Mouse (Mus musculus) gastrocnemius, postnatal 36 days (tissue): ENCODE results near the gene Syn3. TPM values are rescaled to one million over a fixed set of nuclear protein-coding genes. Genes with fewer than 3 reads are reported as not detected.
A peak's percentile ranks its signal among the peaks of the same experiment; 100 is the strongest.

Experiments used
- DNase-seq, 2 experiments: peaks; one replicate each; pipeline ENCODE4 v3.0.0; 2022
- intact Hi-C: fragments of 180-260 bp; cut with DNase I; formaldehyde crosslinking; loops from one replicate; pipeline ENCODE4 v1.15.1; 2025
- total RNA-seq, 2 experiments: library from RNA; stranded (reverse); gene quantifications; 2 replicates each; pipeline ENCODE4 v1.2.3; 2021

The Syn3 gene
- total RNA-seq, 2 experiments from 2014 or later: 0.15 to 0.28 TPM

DNA sequence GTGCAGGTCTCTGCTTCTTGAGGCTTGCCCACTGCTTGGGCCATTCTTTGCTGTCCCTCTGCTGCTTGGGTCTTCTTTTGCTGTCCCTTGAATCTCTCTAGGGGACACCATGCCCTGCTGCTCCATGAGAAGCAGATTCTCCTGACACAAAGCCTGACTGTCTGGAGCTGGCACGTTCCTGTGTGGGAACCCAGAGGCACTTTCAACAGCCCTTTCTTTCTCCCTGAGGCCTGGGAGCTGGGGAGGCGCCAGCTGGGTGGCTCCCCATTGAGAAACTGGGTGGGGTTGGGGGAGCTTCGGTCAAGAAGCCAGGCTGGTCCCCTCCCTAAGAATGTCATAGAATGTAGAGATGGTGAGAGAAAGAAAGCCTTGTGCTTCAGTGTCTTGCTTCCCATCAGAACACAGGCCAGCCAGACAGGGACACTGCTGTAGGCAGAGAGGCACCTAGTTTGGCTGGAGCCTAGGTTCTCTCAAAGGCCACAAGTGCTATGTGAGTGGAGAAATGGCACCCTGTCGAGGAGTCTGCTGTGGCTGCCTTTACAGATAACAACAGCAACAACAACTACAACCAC is 304.7 kb downstream of the Syn3 start:
- intact Hi-C loops: no loop called here
- no peak for DNase-seq

DNA sequence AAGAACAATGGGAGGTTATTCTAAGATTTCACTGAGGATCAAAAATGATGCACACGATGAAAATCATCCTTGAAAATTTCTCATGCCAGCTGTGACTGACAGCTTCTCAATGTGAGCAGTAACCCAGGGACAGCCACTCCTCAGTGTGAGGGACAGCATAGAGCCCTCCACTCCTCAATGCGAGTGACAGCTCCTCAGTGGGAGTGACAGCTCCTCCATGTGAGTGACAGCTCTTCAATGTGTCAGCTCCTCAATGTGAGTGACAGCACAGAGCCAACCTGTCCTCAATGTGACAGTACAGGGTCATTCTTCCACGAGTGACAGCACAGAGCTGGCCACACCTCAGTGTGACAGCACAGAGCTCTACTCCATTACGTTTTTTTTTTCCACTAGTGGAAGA is 310.1 kb downstream of the Syn3 start:
- DNase-seq: no peak
- intact Hi-C loops: no loop called here

DNA sequence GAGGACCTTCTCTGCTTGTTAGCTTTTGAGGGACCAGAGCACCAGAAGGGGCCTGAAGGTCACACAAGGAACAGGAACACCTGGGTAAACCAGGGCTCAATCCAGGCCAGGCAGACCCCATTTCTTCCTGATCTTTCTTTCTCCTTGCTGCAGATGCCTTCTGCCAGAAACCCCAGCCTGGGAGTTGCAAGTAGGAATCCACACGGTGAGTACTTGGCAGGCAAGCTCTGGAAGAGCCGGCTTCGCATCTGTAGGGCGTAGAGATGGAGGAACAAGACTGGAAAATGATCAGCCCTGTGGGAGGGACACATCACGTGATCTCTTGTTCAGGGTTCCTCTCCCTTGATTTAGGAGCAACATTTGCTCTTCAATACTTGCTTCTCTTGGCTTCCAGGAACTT is 310.8 kb downstream of the Syn3 start:
- DNase-seq: no peak
- intact Hi-C loops: no loop called here

DNA sequence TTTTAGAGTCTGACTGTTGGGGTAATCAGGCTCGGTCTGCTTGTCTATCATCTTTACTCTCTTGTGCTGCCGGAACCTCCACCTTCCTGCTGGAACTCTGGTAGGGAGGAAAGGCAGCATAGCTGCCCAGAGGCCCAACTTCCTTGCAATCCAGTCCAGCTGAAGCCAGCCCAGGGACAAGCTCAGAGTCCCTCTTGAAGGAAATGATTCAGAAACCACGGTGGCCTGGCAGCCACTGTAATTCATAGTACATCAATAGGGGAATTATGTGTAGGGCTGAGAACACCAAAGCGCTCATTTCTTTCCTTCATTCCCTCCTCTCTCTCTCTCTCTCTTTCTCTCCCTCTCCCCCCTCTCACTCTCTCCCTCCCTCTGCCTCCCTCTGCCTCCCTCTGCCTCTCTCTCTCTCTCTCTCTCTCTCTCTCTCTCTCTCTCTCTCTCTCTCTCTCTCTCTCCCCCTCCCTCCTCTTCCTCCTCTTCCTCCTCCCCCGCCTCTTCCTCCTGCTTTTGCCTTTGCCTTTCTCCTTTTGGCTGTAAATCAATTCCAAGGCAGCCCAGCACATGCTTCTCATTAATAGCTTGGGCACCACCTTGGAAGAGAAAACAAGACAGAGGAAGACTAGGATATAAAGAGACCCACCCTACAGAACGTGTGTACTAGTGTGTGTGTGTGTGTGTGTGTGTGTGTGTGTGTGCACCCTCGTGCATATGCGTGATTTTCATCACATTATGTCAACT is 315.4 kb downstream of the Syn3 start:
- no peak for DNase-seq
- intact Hi-C loops: loop anchor here (2.0 to 5.0 kb wide), 3 partner anchors 113 to 274 kb away; no protein-coding TSS in a partner anchor

DNA sequence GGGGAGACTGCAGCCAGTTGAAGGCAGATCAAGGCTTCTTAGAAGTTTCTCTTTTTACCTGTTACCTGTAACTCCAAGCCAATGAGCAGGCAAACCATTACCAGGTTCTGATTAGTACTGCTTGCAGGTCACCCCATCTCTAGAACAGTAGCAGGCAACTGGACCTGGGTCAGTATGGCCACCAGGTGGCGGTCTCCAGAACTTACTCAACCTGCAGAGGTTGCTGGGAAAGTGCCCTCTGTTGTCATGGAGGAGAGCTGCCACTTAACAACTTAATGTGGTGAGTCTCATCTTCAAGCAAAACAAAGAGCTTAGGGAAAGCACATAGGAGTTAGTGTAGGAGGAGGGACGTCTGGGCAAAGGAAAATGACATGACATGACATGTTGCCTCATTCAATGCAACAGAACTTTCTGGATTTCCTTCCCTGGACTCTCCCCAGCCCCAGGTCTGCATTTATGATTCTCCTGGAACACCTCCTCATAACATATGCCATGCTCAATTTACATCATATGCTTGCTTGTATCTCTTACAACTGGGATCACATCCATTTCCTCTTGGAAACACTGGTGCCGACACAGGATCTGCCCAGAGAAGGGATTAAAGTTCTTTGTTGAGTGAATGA is 316.4 kb downstream of the Syn3 start:
- intact Hi-C loops: loop anchor here (2.0 to 5.0 kb wide), 3 partner anchors 115 to 275 kb away; no protein-coding TSS in a partner anchor
- DNase-seq: peak; percentile 51 to 56

DNA sequence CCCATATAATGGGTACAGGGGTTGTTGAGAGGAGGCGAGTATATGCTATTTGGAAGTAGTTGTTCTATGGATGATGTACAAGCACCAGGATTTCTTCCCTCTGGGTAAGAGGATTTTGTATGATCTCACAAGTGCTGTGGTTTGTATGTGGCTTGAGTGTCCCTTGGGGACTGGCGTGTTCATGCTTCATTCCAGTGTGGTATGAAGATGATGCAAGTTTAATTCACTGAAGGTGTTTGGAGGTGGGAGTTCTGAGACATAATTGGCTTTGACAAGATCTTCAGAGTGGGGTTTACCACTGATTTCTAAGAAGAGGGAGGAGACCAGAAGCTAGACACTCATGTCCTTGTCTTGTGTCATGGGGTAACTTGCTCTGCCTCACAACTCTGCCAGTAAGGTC is 322.3 kb downstream of the Syn3 start:
- no peak for DNase-seq
- intact Hi-C loops: no loop called here

DNA sequence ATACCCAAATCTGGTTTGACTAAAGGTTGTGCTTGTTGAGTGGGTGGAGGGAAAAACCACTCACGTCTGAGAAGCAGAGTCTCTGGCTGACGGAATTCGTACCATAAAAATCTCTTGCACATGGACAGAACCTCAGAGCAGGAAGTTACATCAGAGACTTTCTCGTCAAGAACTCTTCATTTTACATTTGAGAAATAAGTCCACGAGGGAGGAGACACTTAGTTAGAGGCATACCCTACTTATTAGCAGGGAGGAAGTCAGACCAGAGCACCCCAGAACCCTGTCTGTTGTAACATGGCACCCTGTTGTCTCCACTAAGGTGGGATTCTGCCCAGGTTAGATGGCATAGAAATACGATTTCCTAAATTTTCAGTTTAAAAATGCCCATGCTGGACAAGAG is 324.7 kb downstream of the Syn3 start:
- intact Hi-C loops: no loop called here
- DNase-seq: no peak

DNA sequence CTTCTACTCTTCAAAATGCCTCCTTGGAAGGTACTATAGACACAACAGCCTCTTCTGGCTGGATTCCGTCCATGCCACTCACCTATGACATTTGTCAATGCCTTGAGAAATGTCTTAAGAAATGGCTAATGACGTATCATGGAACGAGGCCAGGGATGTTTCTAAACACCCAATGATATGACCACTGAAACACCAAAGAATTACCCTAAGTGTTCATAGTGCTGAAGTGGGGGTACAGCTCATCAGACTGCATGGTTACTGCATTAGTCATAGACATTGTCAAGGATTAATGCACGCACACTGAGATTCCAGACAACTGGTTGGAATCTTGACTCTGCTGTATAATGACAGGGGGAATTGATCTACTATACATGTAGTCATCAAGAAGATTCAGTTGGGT is 325.4 kb downstream of the Syn3 start:
- intact Hi-C loops: no loop called here
- DNase-seq: no peak

DNA sequence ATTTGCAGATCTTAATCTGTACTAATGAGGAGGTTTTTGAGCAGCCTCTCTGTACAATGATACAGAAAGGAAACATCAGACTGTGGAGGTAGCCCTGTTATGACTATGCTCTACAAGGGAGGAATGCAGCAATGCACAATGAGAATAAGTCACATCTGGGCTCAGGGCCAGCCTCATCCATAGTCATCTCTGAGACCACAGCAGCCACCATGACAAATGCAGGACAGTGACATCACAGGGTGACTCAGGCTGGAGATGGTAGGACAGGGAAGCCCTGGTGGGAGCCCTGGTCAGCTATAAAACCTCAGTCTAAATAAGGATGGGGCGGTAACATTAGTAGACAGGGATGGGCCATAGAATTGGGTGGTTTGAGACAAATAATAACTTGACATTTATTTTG is 327.4 kb downstream of the Syn3 start:
- no peak for DNase-seq
- intact Hi-C loops: no loop called here

DNA sequence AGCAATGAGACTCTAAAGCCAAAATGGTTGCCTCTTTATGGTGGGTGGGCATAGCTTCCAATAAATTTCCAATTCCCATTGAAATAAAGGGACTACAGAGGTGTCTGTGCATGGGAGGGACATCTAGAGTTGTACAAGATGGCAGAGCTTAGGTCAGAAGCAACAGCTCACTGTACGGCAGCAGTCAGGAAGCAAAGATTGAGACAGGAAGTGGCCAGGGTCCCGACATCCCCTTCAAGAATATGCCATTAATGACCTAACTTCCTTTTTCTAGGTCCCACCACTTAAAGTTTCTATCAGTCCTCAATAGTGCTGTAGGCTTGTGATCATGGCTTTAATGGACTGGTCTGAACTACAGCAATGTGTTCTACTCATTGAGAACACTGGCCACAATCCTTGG is 330.6 kb downstream of the Syn3 start:
- no peak for DNase-seq
- intact Hi-C loops: no loop called here

DNA sequence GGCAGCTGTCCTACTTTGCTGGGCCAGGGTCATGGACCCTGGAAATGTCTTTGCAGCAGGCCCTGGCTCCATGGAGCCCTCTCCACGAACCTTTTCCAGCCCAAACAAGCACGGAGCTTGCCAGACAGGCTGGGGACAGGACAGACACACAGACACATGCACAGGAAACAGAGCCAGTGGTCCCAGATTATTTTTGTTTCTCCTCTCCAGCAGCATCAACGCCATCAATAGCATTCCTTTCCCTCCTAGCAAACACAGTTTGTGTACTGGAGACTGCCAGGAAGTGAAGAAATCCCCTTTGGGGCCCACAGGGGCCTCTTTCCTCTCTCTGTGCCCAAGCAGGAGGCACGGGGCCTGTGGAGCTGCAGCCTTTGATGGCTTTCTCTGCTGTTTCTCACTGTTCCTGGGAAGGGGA is 331.8 kb downstream of the Syn3 start:
- intact Hi-C loops: no loop called here
- DNase-seq: peak; percentile 47 to 51

DNA sequence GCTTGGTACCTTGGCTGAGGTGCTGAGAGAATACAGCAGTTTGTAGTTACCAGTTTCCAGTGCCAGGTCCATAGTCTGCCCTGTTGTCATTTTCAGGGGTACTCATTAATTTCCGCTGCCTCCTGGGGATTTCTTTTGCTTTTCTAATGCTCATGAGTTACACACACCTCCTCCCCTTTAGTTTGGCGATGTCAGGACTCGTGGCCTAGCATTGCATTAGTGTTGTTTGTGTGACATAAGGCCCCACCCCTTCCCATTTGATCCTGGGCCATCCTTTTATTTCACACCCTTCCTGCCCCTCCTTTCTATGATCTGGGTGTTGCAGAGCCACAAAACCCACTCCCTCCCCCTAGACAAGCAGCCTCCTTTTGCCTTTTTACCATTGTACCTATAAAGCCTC is 334.6 kb downstream of the Syn3 start:
- DNase-seq: no peak

DNA sequence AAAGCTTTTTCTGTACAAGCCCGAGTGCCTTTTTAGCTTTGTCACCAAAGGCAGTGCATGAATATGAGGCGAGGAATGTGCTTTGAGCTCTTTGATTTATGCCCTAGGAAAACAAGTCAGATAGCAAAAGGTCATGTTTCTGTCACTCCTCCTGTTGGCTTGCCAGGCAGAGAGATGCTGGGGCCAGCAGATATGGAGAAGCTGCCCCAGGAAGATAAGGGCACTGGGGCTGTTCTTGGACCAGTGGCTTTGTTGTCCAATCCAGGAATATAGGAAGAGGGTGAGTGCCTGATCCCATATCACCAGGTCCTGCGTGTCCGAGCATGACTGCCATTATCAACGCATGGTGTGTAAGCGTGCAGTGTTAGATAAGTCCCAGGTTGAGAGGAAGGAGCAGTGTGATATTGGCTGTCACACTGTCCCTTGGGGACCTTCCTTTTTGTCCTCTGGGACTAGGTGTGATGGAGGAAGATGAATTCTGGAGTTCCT is 336.9 kb downstream of the Syn3 start:
- intact Hi-C loops: no loop called here
- DNase-seq: no peak

More for the DNA sequence above, 334.6 kb downstream of the Syn3 start:
- intact Hi-C loops: no loop called here

DNA sequence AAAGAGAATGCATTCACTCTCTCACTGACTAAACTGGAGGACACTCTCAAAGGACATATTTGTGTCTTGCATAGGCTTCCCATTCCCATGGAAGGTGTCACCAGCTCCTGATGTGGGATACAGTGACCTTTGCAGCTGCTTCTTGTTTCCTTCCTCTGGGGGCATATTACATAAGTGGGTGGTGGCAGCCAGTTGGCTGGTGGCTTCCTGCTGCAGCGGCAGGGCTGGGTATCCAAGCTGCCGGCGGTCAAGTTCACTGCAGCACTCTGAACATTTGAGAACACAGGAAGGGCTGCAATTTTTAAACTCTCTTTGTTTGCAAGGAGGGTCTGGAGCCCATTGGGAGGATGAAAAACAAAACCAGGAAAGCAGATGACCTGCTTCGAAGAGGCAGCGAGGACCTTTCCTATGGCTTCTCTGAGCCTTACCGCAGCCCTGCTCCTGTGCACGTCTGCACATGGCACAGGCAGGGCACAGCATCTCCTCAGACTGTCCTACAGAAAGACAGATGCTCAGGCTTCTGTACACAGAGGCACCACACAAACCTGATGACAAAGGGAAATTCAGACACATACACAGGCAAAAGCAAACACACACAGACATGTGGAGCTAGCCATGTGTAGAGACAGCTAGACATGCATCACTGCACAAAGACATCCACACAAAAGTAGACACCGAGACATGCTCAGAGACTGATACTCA is 340.3 kb downstream of the Syn3 start:
- intact Hi-C loops: no loop called here
- DNase-seq: no peak

DNA sequence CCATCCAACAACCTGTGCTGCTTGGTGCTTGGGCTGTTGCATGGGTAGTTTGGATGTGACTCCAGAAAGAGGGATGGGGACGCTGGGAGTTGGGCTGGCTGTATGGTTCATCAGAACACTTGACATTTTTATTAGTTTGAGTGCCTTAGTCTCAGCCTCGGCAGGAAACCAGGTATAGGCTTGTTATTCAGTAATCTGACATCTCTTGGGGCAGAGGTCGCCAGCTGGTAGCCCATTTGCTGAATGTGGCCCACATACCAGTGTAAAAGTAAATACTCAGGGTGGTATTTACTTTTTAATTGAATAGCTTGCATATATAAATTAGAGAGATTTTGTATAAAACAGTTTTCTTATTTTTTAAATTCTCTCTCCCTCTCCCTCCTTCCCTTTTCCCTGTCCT is 343.4 kb downstream of the Syn3 start:
- intact Hi-C loops: no loop called here
- no peak for DNase-seq

DNA sequence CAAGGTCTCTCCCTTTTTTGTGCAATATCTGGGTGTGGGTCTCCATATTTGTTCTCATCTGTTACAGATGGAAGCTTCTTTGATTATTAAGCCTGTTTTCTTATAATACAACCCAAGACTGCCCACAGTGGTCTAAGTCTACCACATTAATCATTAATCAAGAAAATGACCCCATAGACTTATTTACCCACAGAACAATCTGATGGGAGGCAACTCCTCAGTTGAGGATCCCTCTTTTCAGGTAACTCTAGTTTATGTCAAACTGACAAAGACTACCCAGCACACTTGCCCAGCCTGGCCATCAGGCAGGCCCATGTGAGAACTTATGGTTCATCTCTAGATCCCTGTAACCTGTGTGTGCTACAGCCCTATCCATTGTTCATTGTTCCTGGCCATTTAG is 345.5 kb downstream of the Syn3 start:
- DNase-seq: no peak
- intact Hi-C loops: no loop called here

DNA sequence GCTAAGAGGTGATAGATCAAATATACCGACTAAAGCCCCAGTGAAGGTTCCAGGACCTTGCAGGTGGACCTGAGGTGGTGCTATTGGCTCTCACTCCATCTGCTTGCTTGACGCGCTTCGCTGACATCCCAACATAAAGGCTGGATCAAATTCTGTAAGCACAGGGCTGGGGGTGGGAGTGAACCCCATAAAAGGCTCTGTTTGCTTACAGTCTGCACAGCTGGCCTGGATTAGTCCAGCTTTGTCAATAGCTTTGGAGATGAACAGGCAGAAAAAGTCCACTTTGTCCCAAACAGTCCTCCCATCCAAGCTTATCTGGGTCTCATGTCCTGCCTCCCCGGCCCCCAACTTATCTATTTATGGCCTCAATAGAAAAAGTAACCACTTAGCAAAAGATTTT is 347.3 kb downstream of the Syn3 start:
- intact Hi-C loops: no loop called here
- DNase-seq: no peak

DNA sequence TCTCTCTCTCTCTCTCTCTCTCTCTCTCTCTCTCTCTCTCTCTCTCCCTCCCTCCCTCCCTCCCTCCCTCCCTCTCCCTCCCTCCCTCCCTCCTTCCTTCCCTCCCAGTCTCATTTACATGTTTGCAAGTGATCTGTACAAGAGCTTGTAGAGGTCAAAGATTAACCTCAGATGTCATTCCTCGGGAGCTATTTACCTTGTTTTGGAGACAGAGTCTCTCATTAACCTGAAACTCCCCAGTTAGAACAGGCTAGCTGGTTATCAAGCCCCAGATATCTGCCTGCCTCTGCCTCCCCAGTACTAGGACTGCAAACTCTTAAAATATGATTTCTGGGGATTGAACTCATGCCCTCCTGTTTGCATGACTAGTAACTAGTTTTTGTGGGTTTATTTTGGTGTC is 348.6 kb downstream of the Syn3 start:
- DNase-seq: no peak
- intact Hi-C loops: no loop called here

DNA sequence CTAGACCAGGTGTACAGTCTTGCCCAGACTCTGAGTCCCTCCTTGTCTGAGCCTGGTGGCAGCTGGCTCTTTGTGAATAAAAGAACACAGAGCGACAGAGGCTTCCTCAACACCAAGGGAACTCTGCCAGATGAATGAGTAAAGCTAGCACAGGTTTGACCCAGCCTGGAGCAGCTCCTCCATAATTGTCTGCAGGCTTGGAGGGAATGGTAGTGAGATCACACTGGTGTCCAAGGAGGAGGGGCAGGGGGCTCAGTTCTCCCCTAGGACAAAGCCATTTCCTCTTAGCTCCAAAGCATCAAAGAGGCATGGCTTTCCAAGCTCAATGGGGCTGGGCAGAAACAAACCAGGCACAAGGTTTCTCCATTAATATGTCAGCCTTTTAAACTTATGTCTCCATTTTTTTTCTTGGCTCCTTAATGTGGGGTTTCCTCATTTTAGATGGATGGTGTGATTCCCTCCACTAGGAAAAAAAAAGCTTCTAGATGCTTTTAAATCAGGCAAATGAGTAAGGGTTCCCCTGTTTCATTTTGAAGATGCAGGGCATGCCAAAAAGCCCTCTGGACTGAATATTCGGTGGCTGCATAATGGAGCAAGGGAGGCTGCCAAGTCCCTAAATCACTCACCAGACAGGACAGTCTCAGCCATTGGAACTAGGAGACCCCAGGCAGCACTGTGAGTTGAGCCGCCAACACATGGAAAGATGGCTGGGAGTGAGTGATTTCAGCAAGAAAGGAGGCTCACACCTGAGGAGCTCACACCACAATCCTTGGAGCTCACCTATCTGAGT is 349.5 kb downstream of the Syn3 start:
- no peak for DNase-seq
- intact Hi-C loops: no loop called here

DNA sequence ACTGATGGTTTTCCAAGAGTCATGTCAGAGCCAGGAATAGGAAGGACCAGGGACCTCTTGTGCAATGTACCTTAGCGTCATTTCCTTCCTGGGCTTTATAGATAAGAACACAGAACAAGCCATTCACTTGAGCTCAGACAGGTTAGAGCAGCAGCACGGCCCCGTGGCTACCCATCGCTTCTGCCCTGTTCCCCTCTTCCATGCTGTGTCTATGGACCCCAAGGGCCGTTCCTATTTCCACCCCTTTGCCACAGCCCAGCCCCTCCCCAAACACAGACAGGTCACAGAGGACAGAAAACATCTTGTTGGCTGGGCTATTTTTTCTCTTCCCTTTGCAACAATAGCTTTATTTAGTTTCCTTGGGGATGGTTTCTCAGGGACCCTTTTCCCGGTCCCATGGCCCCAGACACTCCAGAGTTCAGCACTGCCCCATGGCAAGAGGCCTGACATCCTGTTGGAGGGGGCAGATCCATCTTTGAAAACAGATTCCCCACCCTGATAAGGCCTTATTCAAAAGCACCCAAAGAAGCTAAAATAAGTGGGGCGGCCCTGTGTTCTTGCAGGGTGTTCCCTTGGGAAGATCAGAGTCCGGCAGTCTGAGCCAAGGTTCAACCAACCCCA is 359.5 kb downstream of the Syn3 start:
- no peak for DNase-seq
- intact Hi-C loops: no loop called here
